Mouse (Mus musculus): ENCODE measurements around the gene Six6. TPM values are rescaled to one million over a fixed set of nuclear protein-coding genes. Genes with fewer than 3 reads are reported as not detected.

Gene Six6
- total and polyA plus RNA-seq, 2 experiments from 2014 or later, result not detected

GRCm38 (mm10) chr12:72957829-72958424 lies 18.2 kb downstream of the Six6 start:
- Histone ChIP-seq H3K36me3 (ENCODE audit: insufficient read depth, low read length) (no peaks in the 10 kb centered on the region), H3K27ac (no peak overlapping the region), H3K4me3 (ENCODE audit: low read length) (no peak overlapping the region), H3K27me3 (ENCODE audit: insufficient read depth, low read length) (peaks cover 9% of the 10 kb centered on the region), H3K9ac (replicated peaks; ENCODE audit: low read length) (no peak overlapping the region), H3K4me1 (ENCODE audit: insufficient read depth, low read length) (no peaks in the 10 kb centered on the region), H3K9me3 (ENCODE audit: low read length) (no peaks in the 10 kb centered on the region), H3K4me2 (ENCODE audit: low read depth, low read length) (no peak overlapping the region)
- no peak for ATAC-seq
- no peak for DNase-seq (ENCODE audit: low spot score)
- TF ChIP-seq CTCF (IDR thresholded peaks at IDR 0.05; ENCODE audit: low read depth), result no peak
- WGBS, result 71% methylated on average over 6 of the region's 6 CpGs

GRCm38 (mm10) chr12:72958446-72958845 lies 18.8 kb downstream of the Six6 start:
- no peaks in the 10 kb centered on the region for H3K36me3 ChIP-seq (ENCODE audit: insufficient read depth, low read length)
- H3K9me3 ChIP-seq (ENCODE audit: low read length), result no peaks in the 10 kb centered on the region
- H3K4me2 ChIP-seq (ENCODE audit: low read depth, low read length), result no peak overlapping the region
- no peak overlapping the region for H3K4me3 ChIP-seq (ENCODE audit: low read length)
- H3K27me3 ChIP-seq (ENCODE audit: insufficient read depth, low read length), result peaks cover 4% of the 10 kb centered on the region; the same call in 1 of the 2 replicates
- WGBS, result 82% methylated on average over 3 of the region's 3 CpGs
- DNase-seq (ENCODE audit: low spot score), result peak; percentile 54
- no peak overlapping the region for H3K27ac ChIP-seq
- TF ChIP-seq CTCF (IDR thresholded peaks at IDR 0.05; ENCODE audit: low read depth), result no peak
- peak; percentile 66; the same call in 1 of the 2 replicates for ATAC-seq
- no peak overlapping the region for H3K9ac ChIP-seq (replicated peaks; ENCODE audit: low read length)
- no peaks in the 10 kb centered on the region for H3K4me1 ChIP-seq (ENCODE audit: insufficient read depth, low read length)

- no peak overlapping the region for H3K27ac ChIP-seq
- 41% methylated on average over 6 of the region's 6 CpGs for WGBS
- H3K9me3 ChIP-seq (ENCODE audit: low read length), result no peaks in the 10 kb centered on the region
- DNase-seq (ENCODE audit: low spot score), result no peak
- no peak overlapping the region for H3K9ac ChIP-seq (replicated peaks; ENCODE audit: low read length)
- H3K4me1 ChIP-seq (ENCODE audit: insufficient read depth, low read length), result no peaks in the 10 kb centered on the region
- no peak for TF ChIP-seq CTCF (IDR thresholded peaks at IDR 0.05; ENCODE audit: low read depth)
- no peak for ATAC-seq
- no peaks in the 10 kb centered on the region for H3K36me3 ChIP-seq (ENCODE audit: insufficient read depth, low read length)
- H3K4me2 ChIP-seq (ENCODE audit: low read depth, low read length), result no peak overlapping the region
- H3K27me3 ChIP-seq (ENCODE audit: insufficient read depth, low read length), result peaks cover 7% of the 10 kb centered on the region; the same call in 1 of the 2 replicates
- H3K4me3 ChIP-seq (ENCODE audit: low read length), result no peak overlapping the region
These were observed 23.1 kb downstream of the Six6 start for GRCm38 (mm10) chr12:72962761-72963160.

- no peak overlapping the region for H3K4me2 ChIP-seq (ENCODE audit: low read depth, low read length)
- ATAC-seq, result no peak
- H3K9me3 ChIP-seq (ENCODE audit: low read length), result no peaks in the 10 kb centered on the region
- peaks cover 21% of the 10 kb centered on the region; the same call in 1 of the 2 replicates for H3K27me3 ChIP-seq (ENCODE audit: insufficient read depth, low read length)
- no peak overlapping the region for H3K9ac ChIP-seq (replicated peaks; ENCODE audit: low read length)
- no peaks in the 10 kb centered on the region for H3K36me3 ChIP-seq (ENCODE audit: insufficient read depth, low read length)
- no peak for DNase-seq (ENCODE audit: low spot score)
- no peaks in the 10 kb centered on the region for H3K4me1 ChIP-seq (ENCODE audit: insufficient read depth, low read length)
- H3K4me3 ChIP-seq (ENCODE audit: low read length), result no peak overlapping the region
- 86% methylated on average over 7 of the region's 7 CpGs for WGBS
- H3K27ac ChIP-seq, result no peak overlapping the region
- TF ChIP-seq CTCF (IDR thresholded peaks at IDR 0.05; ENCODE audit: low read depth), result no peak
These were observed 27.8 kb downstream of the Six6 start for GRCm38 (mm10) chr12:72967541-72967940.

- Histone ChIP-seq H3K4me3 (ENCODE audit: low read length) (no peak overlapping the region), H3K27ac (no peak overlapping the region), H3K27me3 (ENCODE audit: insufficient read depth, low read length) (peaks cover 27% of the 10 kb centered on the region), H3K9ac (replicated peaks; ENCODE audit: low read length) (no peak overlapping the region), H3K9me3 (ENCODE audit: low read length) (no peaks in the 10 kb centered on the region), H3K4me1 (ENCODE audit: insufficient read depth, low read length) (no peaks in the 10 kb centered on the region), H3K36me3 (ENCODE audit: insufficient read depth, low read length) (no peaks in the 10 kb centered on the region), H3K4me2 (ENCODE audit: low read depth, low read length) (no peak overlapping the region)
- TF ChIP-seq CTCF (IDR thresholded peaks at IDR 0.05; ENCODE audit: low read depth), result no peak
- DNase-seq (ENCODE audit: low spot score), result no peak
- ATAC-seq, result no peak
- WGBS, result 63% methylated on average over 14 of the region's 14 CpGs
These were observed 30.9 kb downstream of the Six6 start for GRCm38 (mm10) chr12:72970620-72971019.

- H3K27me3 ChIP-seq (ENCODE audit: insufficient read depth, low read length), result peaks cover 25% of the 10 kb centered on the region
- no peaks in the 10 kb centered on the region for H3K9me3 ChIP-seq (ENCODE audit: low read length)
- DNase-seq (ENCODE audit: low spot score) (peak; percentile 80), ATAC-seq (no peak)
- WGBS, result 11% methylated on average over 6 of the region's 6 CpGs
- no peak overlapping the region for H3K9ac ChIP-seq (replicated peaks; ENCODE audit: low read length)
- no peak overlapping the region for H3K4me2 ChIP-seq (ENCODE audit: low read depth, low read length)
- TF ChIP-seq CTCF (IDR thresholded peaks at IDR 0.05; ENCODE audit: low read depth), result peak; percentile 73
- no peak overlapping the region for H3K27ac ChIP-seq
- no peak overlapping the region for H3K4me3 ChIP-seq (ENCODE audit: low read length)
- no peaks in the 10 kb centered on the region for H3K4me1 ChIP-seq (ENCODE audit: insufficient read depth, low read length)
- H3K36me3 ChIP-seq (ENCODE audit: insufficient read depth, low read length), result no peaks in the 10 kb centered on the region
These were observed 33.5 kb downstream of the Six6 start for GRCm38 (mm10) chr12:72973161-72973560.

- peaks cover 23% of the 10 kb centered on the region for H3K27me3 ChIP-seq (ENCODE audit: insufficient read depth, low read length)
- no peak for TF ChIP-seq CTCF (IDR thresholded peaks at IDR 0.05; ENCODE audit: low read depth)
- no peak for ATAC-seq
These were observed 36.5 kb downstream of the Six6 start for GRCm38 (mm10) chr12:72976172-72976571.

More at GRCm38 (mm10) chr12:72976172-72976571, 36.5 kb downstream of the Six6 start:
- DNase-seq (ENCODE audit: low spot score), result no peak
- H3K27ac ChIP-seq, result no peak overlapping the region
- H3K4me2 ChIP-seq (ENCODE audit: low read depth, low read length), result peak overlapping the region; percentile 47
- 13% methylated on average over 7 of the region's 7 CpGs for WGBS
- H3K36me3 ChIP-seq (ENCODE audit: insufficient read depth, low read length), result no peaks in the 10 kb centered on the region
- H3K9me3 ChIP-seq (ENCODE audit: low read length), result no peaks in the 10 kb centered on the region
- H3K9ac ChIP-seq (replicated peaks; ENCODE audit: low read length), result no peak overlapping the region
- peak overlapping the region; percentile 13; the same call in 1 of the 2 replicates for H3K4me3 ChIP-seq (ENCODE audit: low read length)
- H3K4me1 ChIP-seq (ENCODE audit: insufficient read depth, low read length), result no peaks in the 10 kb centered on the region

Data from hindbrain, postnatal 0 days (tissue).